Mouse (Mus musculus): ENCODE results near the gene Sik3. TPM values are rescaled to one million over a fixed set of nuclear protein-coding genes. Genes with fewer than 3 reads are reported as not detected.

Sik3 gene
- total and polyA plus RNA-seq, 2 experiments from 2014 or later, result 12.5 to 38.4 TPM

GRCm38 (mm10) chr9:46235196-46235595, 222.6 kb downstream of the Sik3 start:
- Histone ChIP-seq H3K27ac (ENCODE audit: low read depth, low read length) (no peak overlapping the region), H3K4me1 (ENCODE audit: insufficient read depth, low read length) (no peaks in the 10 kb centered on the region), H3K4me3 (ENCODE audit: low read depth, low read length) (no peak overlapping the region), H3K9ac (replicated peaks; ENCODE audit: low read length, poor library complexity, severe bottlenecking) (no peak overlapping the region), H3K4me2 (ENCODE audit: low read depth, low read length, poor library complexity, severe bottlenecking) (no peak overlapping the region), H3K27me3 (ENCODE audit: insufficient read depth, low read length) (no peaks in the 10 kb centered on the region), H3K9me3 (ENCODE audit: low read length) (no peaks in the 10 kb centered on the region), H3K36me3 (ENCODE audit: insufficient read depth, low read length) (no peaks in the 10 kb centered on the region)
- ATAC-seq (ENCODE audit: low FRiP score), result no peak
- 87% methylated on average over 6 of the region's 6 CpGs for WGBS
- no peak for TF ChIP-seq CTCF (IDR thresholded peaks at IDR 0.05)
- no peak for DNase-seq (ENCODE audit: low spot score)

GRCm38 (mm10) chr9:46235596-46235648, 222.8 kb downstream of the Sik3 start, which contains the start of gene Apoc3:
Gene Apoc3 (minus strand): TSS chr9:46235636.
- TF ChIP-seq CTCF (IDR thresholded peaks at IDR 0.05), result no peak
- Histone ChIP-seq H3K27me3 (ENCODE audit: insufficient read depth, low read length) (no peaks in the 10 kb centered on the region), H3K9ac (replicated peaks; ENCODE audit: low read length, poor library complexity, severe bottlenecking) (no peak within 1 kb of the TSS), H3K9me3 (ENCODE audit: low read length) (no peaks in the 10 kb centered on the region), H3K36me3 (ENCODE audit: insufficient read depth, low read length) (no peaks in the 10 kb centered on the region), H3K27ac (ENCODE audit: low read depth, low read length) (no peak within 1 kb of the TSS), H3K4me1 (ENCODE audit: insufficient read depth, low read length) (no peaks in the 10 kb centered on the region), H3K4me2 (ENCODE audit: low read depth, low read length, poor library complexity, severe bottlenecking) (no peak within 1 kb of the TSS), H3K4me3 (ENCODE audit: low read depth, low read length) (no peak within 1 kb of the TSS)
- DNase-seq (ENCODE audit: low spot score) (no peak), ATAC-seq (ENCODE audit: low FRiP score) (no peak)

GRCm38 (mm10) chr9:46235649-46236048, 223.0 kb downstream of the Sik3 start:
- no peak for TF ChIP-seq CTCF (IDR thresholded peaks at IDR 0.05)
- H3K4me3 ChIP-seq (ENCODE audit: low read depth, low read length), result no peak overlapping the region
- H3K27ac ChIP-seq (ENCODE audit: low read depth, low read length), result no peak overlapping the region
- H3K4me1 ChIP-seq (ENCODE audit: insufficient read depth, low read length), result no peaks in the 10 kb centered on the region
- H3K27me3 ChIP-seq (ENCODE audit: insufficient read depth, low read length), result no peaks in the 10 kb centered on the region
- H3K9ac ChIP-seq (replicated peaks; ENCODE audit: low read length, poor library complexity, severe bottlenecking), result no peak overlapping the region
- no peaks in the 10 kb centered on the region for H3K36me3 ChIP-seq (ENCODE audit: insufficient read depth, low read length)
- WGBS, result 51% methylated on average over 4 of the region's 4 CpGs
- no peak overlapping the region for H3K4me2 ChIP-seq (ENCODE audit: low read depth, low read length, poor library complexity, severe bottlenecking)
- ATAC-seq (ENCODE audit: low FRiP score), result no peak
- DNase-seq (ENCODE audit: low spot score), result no peak
- H3K9me3 ChIP-seq (ENCODE audit: low read length), result no peaks in the 10 kb centered on the region

- Histone ChIP-seq H3K4me3 (ENCODE audit: low read depth, low read length) (no peak overlapping the region), H3K9ac (replicated peaks; ENCODE audit: low read length, poor library complexity, severe bottlenecking) (no peak overlapping the region), H3K36me3 (ENCODE audit: insufficient read depth, low read length) (no peaks in the 10 kb centered on the region), H3K9me3 (ENCODE audit: low read length) (no peaks in the 10 kb centered on the region), H3K4me2 (ENCODE audit: low read depth, low read length, poor library complexity, severe bottlenecking) (no peak overlapping the region), H3K27ac (ENCODE audit: low read depth, low read length) (no peak overlapping the region), H3K4me1 (ENCODE audit: insufficient read depth, low read length) (no peaks in the 10 kb centered on the region), H3K27me3 (ENCODE audit: insufficient read depth, low read length) (no peaks in the 10 kb centered on the region)
- no peak for DNase-seq (ENCODE audit: low spot score)
- 90% methylated on average over 7 of the region's 7 CpGs for WGBS
- no peak for ATAC-seq (ENCODE audit: low FRiP score)
- no peak for TF ChIP-seq CTCF (IDR thresholded peaks at IDR 0.05)
These were observed 226.2 kb downstream of the Sik3 start for GRCm38 (mm10) chr9:46238850-46239249.

DNA sequence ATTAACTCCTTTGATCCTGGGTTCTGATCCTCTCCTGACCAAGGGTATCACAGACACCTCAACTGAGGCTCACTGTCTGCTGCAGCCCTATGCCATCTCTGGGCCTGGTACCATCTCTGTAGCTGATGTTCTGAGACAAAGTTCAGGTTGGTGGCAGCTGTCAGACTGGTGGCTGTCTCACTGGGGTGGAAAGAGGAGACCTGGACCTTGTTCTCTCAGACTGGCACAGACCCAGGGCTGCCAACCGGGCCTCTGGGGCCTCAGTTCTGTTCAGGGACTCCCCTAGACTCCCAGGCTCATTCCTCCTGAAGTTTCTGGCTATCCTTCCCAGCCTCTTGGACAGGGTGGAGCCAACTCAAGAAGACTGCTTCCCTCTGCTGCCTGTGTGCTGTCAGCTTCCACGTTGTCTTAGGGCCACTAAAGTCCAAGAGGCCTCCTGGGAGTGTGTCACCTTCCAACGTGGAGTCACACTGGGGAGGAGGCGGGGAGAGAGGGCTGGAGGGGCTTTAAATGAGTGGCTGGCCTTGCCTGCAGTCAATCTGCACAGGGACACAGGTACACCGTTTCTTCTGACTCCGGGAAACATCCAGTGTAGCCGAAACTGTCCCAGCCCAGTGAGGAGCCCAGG, 228.0 kb downstream of the Sik3 start, which contains the start of gene Apoa4:
TSS of gene Apoa4 (plus strand) at position 171 of the 628 bp plus-strand sequence.
- no peaks in the 10 kb centered on the region for H3K4me1 ChIP-seq (ENCODE audit: insufficient read depth, low read length)
- no peaks in the 10 kb centered on the region for H3K9me3 ChIP-seq (ENCODE audit: low read length)
- TF ChIP-seq CTCF (IDR thresholded peaks at IDR 0.05), result no peak
- H3K9ac ChIP-seq (replicated peaks; ENCODE audit: low read length, poor library complexity, severe bottlenecking), result no peak within 1 kb of the TSS
- H3K36me3 ChIP-seq (ENCODE audit: insufficient read depth, low read length), result no peaks in the 10 kb centered on the region
- no peak within 1 kb of the TSS for H3K27ac ChIP-seq (ENCODE audit: low read depth, low read length)
- H3K4me2 ChIP-seq (ENCODE audit: low read depth, low read length, poor library complexity, severe bottlenecking), result no peak within 1 kb of the TSS
- ATAC-seq (ENCODE audit: low FRiP score) (no peak), DNase-seq (ENCODE audit: low spot score) (no peak)
- 71% methylated on average over 7 of the region's 7 CpGs for WGBS
- no peaks in the 10 kb centered on the region for H3K27me3 ChIP-seq (ENCODE audit: insufficient read depth, low read length)
- H3K4me3 ChIP-seq (ENCODE audit: low read depth, low read length), result no peak within 1 kb of the TSS

DNA sequence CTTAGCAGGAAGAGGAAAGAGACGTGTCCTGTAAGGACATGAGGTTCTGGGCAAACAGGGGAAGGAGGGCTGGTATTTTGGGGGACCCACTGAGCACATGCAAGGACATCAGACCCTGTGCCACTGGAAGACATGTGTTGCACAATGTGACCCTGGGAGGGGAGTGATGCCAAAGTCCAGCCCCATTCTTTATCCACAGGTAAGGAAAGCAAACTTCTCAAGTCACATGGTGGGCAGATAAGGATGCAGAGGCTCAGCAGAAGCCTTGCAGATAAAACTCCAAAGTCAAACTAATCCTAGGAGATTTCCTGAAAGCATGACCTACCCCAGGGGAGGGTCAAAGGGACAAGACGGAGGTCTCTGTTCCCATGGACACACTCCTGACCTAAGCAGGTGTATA, 229.2 kb downstream of the Sik3 start:
- Histone ChIP-seq H3K27me3 (ENCODE audit: insufficient read depth, low read length) (no peaks in the 10 kb centered on the region), H3K36me3 (ENCODE audit: insufficient read depth, low read length) (no peaks in the 10 kb centered on the region), H3K9me3 (ENCODE audit: low read length) (no peaks in the 10 kb centered on the region), H3K27ac (ENCODE audit: low read depth, low read length) (no peak overlapping the region), H3K4me1 (ENCODE audit: insufficient read depth, low read length) (no peaks in the 10 kb centered on the region), H3K4me2 (ENCODE audit: low read depth, low read length, poor library complexity, severe bottlenecking) (no peak overlapping the region), H3K9ac (replicated peaks; ENCODE audit: low read length, poor library complexity, severe bottlenecking) (no peak overlapping the region), H3K4me3 (ENCODE audit: low read depth, low read length) (no peak overlapping the region)
- TF ChIP-seq CTCF (IDR thresholded peaks at IDR 0.05), result no peak
- DNase-seq (ENCODE audit: low spot score) (no peak), ATAC-seq (ENCODE audit: low FRiP score) (no peak)
- 76% methylated on average over 2 of the region's 2 CpGs for WGBS
